Mouse (Mus musculus) splenic B cell, adult 2 months (primary cell): ENCODE results near the gene Psap.

Experiments
- DNase-seq: peaks from one replicate; pipeline ENCODE4 v3.0.0-alpha.2; 2011; ENCODE audit warnings: low read depth, low spot score
- H3K27me3 ChIP-seq: 2 replicates; pipeline ENCODE4 v1.6.1; 2012; ENCODE audit warnings: mild to moderate bottlenecking, low read length, moderate library complexity, mixed read lengths; ENCODE audit not compliant: control insufficient read depth, poor library complexity, insufficient read depth, severe bottlenecking
- H3K36me3 ChIP-seq: 2 replicates; pipeline ENCODE4 v1.6.1; 2012; ENCODE audit warnings: mild to moderate bottlenecking, low read length, moderate library complexity, mixed read lengths; ENCODE audit not compliant: control insufficient read depth, poor library complexity, insufficient read depth, severe bottlenecking

Psap gene

GRCm38 (mm10) chr10:60335021-60335420, 57.6 kb downstream of the Psap start:
- DNase-seq = no peak
- no peaks in the 10 kb centered on the region for H3K36me3 ChIP-seq
- H3K27me3 ChIP-seq = no peaks in the 10 kb centered on the region

GRCm38 (mm10) chr10:60341528-60341927, 64.1 kb downstream of the Psap start:
- Histone ChIP-seq H3K36me3 (no peaks in the 10 kb centered on the region), H3K27me3 (no peaks in the 10 kb centered on the region)
- DNase-seq = peak; percentile 19

- Histone ChIP-seq H3K36me3 (no peaks in the 10 kb centered on the region), H3K27me3 (no peaks in the 10 kb centered on the region)
- no peak for DNase-seq
These were observed 66.7 kb downstream of the Psap start for GRCm38 (mm10) chr10:60344111-60344510.

- Histone ChIP-seq H3K27me3 (no peaks in the 10 kb centered on the region), H3K36me3 (no peaks in the 10 kb centered on the region)
- no peak for DNase-seq
These were observed 68.6 kb downstream of the Psap start for GRCm38 (mm10) chr10:60346056-60346455.

- peak; percentile 84 for DNase-seq
- Histone ChIP-seq H3K27me3 (no peaks in the 10 kb centered on the region), H3K36me3 (no peaks in the 10 kb centered on the region)
These were observed 69.4 kb downstream of the Psap start, which contains the start of gene Vsir for GRCm38 (mm10) chr10:60346701-60347405. Gene Vsir (plus strand): TSS chr10:60346851.

- no peaks in the 10 kb centered on the region for H3K36me3 ChIP-seq
- H3K27me3 ChIP-seq = no peaks in the 10 kb centered on the region
- DNase-seq = no peak
These were observed 70.6 kb downstream of the Psap start for GRCm38 (mm10) chr10:60347768-60348610.

- Histone ChIP-seq H3K36me3 (no peaks in the 10 kb centered on the region), H3K27me3 (no peaks in the 10 kb centered on the region)
- no peak for DNase-seq
These were observed 71.6 kb downstream of the Psap start for GRCm38 (mm10) chr10:60349056-60349455.

- Histone ChIP-seq H3K36me3 (no peaks in the 10 kb centered on the region), H3K27me3 (no peaks in the 10 kb centered on the region)
- DNase-seq = no peak
These were observed 72.2 kb downstream of the Psap start for GRCm38 (mm10) chr10:60349644-60350043.

GRCm38 (mm10) chr10:60350077-60350804, 72.8 kb downstream of the Psap start:
- H3K36me3 ChIP-seq = no peaks in the 10 kb centered on the region
- DNase-seq = peak; percentile 72

GRCm38 (mm10) chr10:60350805-60351167, 73.4 kb downstream of the Psap start:
- DNase-seq = peak; percentile 96
- Histone ChIP-seq H3K27me3 (no peaks in the 10 kb centered on the region), H3K36me3 (no peaks in the 10 kb centered on the region)

More at GRCm38 (mm10) chr10:60350077-60350804, 72.8 kb downstream of the Psap start:
- no peaks in the 10 kb centered on the region for H3K27me3 ChIP-seq

GRCm38 (mm10) chr10:60351248-60351647, 73.8 kb downstream of the Psap start:
- Histone ChIP-seq H3K27me3 (no peaks in the 10 kb centered on the region), H3K36me3 (no peaks in the 10 kb centered on the region)
- DNase-seq = no peak

- H3K36me3 ChIP-seq = no peaks in the 10 kb centered on the region
- no peaks in the 10 kb centered on the region for H3K27me3 ChIP-seq
- DNase-seq = peak; percentile 88
These were observed 74.5 kb downstream of the Psap start for GRCm38 (mm10) chr10:60351761-60352455.
